Mouse (Mus musculus): ENCODE results near the gene Spef2.

Spef2 gene

DNA sequence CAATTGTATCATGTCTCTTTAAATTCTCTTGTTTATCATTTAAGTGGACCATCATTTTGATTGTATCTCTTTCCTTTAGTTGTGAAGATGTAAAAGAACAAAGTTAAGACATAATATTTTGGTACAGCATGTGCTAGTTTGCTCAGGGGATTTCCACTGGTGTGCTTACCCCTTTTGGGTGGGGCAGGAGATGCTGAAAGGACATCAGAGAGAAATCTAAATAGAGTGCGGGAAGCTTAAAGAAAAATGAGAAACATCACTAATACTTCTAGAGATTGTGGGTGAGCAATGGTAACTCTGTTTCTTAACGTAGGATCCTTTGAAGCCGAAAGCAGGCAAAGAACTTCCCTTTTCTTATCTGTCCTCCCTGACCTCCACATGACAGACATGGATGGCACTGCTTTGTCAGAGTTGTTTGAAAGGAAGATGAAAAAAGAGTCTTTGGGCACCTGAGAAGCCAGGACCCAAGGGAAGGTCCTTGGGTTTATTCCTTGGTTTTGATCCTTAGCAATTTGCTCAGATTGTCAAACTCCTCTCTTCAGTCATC, 215.2 kb downstream of the Spef2 start:
- no peak for DNase-seq

DNA sequence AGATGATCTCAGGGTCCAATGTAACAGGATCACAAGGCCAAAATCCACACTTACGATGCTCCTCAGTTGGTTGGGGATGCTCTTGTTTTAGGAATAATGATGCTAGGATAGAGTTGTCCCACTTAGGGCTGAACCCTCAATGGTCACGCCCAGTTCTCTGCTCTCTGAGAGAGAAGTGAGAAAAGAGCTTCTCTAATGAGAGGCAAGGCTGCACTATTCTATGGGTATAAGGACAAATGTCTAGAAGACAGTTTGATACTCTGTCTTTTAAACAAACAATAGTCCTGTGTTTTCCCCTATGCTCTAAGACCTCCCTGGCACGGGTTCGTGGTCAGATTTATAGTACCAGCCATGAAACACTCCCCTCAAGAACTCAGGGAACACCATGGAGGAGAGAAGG, 218.6 kb downstream of the Spef2 start, which contains the start of gene Il7r:
Gene Il7r (minus strand): TSS at position 101 of the 400 bp plus-strand sequence.
- no peak for DNase-seq

DNA sequence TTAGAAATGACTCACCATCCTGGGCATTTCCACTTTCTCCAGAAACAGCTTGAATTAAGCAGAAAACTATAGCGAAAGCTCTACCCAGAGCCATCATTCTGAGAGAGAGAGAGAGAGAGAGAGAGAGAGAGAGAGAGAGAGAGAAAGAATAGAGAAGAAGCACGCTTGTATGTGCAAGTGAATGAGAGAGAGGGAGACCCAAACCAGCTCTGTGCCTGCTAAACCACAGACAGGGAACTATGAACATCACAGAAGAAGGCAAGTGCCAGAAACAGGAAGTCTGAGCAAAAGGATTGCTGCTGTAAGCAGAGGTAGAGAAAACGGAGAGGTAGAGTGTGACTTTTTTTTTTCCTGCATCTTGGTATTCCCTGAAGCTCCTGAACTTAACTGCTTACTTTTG, 219.0 kb downstream of the Spef2 start:
- no peak for DNase-seq
